Mouse (Mus musculus): ENCODE results near the gene Snx25. TPM values are rescaled to one million over a fixed set of nuclear protein-coding genes. Genes with fewer than 3 reads are reported as not detected.
A peak's percentile ranks its signal among the peaks of the same experiment; 100 is the strongest.

Snx25 gene
- polyA plus RNA-seq, 1 experiment from 2014 or later: 7.6 TPM

- no peaks in the 10 kb centered on the region for H3K36me3 ChIP-seq (ENCODE audit: control insufficient read depth, insufficient read depth, low read length)
- peak overlapping the region; percentile 93 for H3K4me2 ChIP-seq (ENCODE audit: low read depth, low read length)
- peak overlapping the region; percentile 88; the same call in 1 of the 2 replicates for H3K4me3 ChIP-seq (ENCODE audit: low read length)
- H3K27ac ChIP-seq (ENCODE audit: low read length): no peak overlapping the region
- no peak overlapping the region for H3K9ac ChIP-seq (ENCODE audit: low read depth, low read length)
- 0 out of 2 replicates have a peak, but pooled peaks cover 2% of the 10 kb centered on the region for H3K27me3 ChIP-seq (replicated peaks; ENCODE audit: control insufficient read depth, insufficient read depth, low read length)
- H3K9me3 ChIP-seq (ENCODE audit: control insufficient read depth, low read length): no peaks in the 10 kb centered on the region
- 25% methylated on average over 2 of the region's 2 CpGs for WGBS
- H3K4me1 ChIP-seq (ENCODE audit: control insufficient read depth, insufficient read depth, low read length): peaks cover 6% of the 10 kb centered on the region
- no peak for ATAC-seq
Observed at GRCm38 (mm10) chr8:46153042-46153441, 1.1 kb upstream of the Snx25 start.

GRCm38 (mm10) chr8:46151202-46152062 is 527 bp downstream of the Snx25 start, which contains the start of gene Cfap97:
Gene Cfap97, plus strand, starts transcription at chr8:46151771.
- Histone ChIP-seq H3K4me2 (ENCODE audit: low read depth, low read length) (peak within 1 kb of the TSS; percentile 93), H3K36me3 (ENCODE audit: control insufficient read depth, insufficient read depth, low read length) (no peaks in the 10 kb centered on the region), H3K9ac (ENCODE audit: low read depth, low read length) (peak within 1 kb of the TSS; percentile 86), H3K4me1 (ENCODE audit: control insufficient read depth, insufficient read depth, low read length) (peaks cover 6% of the 10 kb centered on the region), H3K27me3 (replicated peaks; ENCODE audit: control insufficient read depth, insufficient read depth, low read length) (0 out of 2 replicates have a peak, but pooled peaks cover 2% of the 10 kb centered on the region), H3K27ac (ENCODE audit: low read length) (peak within 1 kb of the TSS; percentile 61), H3K9me3 (ENCODE audit: control insufficient read depth, low read length) (no peaks in the 10 kb centered on the region), H3K4me3 (ENCODE audit: low read length) (peak within 1 kb of the TSS; percentile 88)
- WGBS: 1% methylated on average over 64 of the region's 75 CpGs
- ATAC-seq: peak; percentile 80

GRCm38 (mm10) chr8:46149782-46150181 is 2.2 kb downstream of the Snx25 start:
- no peak for ATAC-seq
- Histone ChIP-seq H3K4me3 (ENCODE audit: low read length) (no peak overlapping the region), H3K9me3 (ENCODE audit: control insufficient read depth, low read length) (no peaks in the 10 kb centered on the region)

GRCm38 (mm10) chr8:46149306-46149705 is 2.7 kb downstream of the Snx25 start:
- Histone ChIP-seq H3K4me3 (ENCODE audit: low read length) (no peak overlapping the region), H3K27ac (ENCODE audit: low read length) (no peak overlapping the region), H3K4me1 (ENCODE audit: control insufficient read depth, insufficient read depth, low read length) (peaks cover 10% of the 10 kb centered on the region), H3K4me2 (ENCODE audit: low read depth, low read length) (no peak overlapping the region), H3K9ac (ENCODE audit: low read depth, low read length) (no peak overlapping the region), H3K36me3 (ENCODE audit: control insufficient read depth, insufficient read depth, low read length) (no peaks in the 10 kb centered on the region), H3K27me3 (replicated peaks; ENCODE audit: control insufficient read depth, insufficient read depth, low read length) (0 out of 2 replicates have a peak, but pooled peaks cover 2% of the 10 kb centered on the region), H3K9me3 (ENCODE audit: control insufficient read depth, low read length) (no peaks in the 10 kb centered on the region)
- WGBS: 86% methylated on average over 6 of the region's 6 CpGs
- no peak for ATAC-seq

More at GRCm38 (mm10) chr8:46149782-46150181, 2.2 kb downstream of the Snx25 start:
- Histone ChIP-seq H3K4me1 (ENCODE audit: control insufficient read depth, insufficient read depth, low read length) (peaks cover 9% of the 10 kb centered on the region), H3K36me3 (ENCODE audit: control insufficient read depth, insufficient read depth, low read length) (no peaks in the 10 kb centered on the region), H3K4me2 (ENCODE audit: low read depth, low read length) (no peak overlapping the region), H3K9ac (ENCODE audit: low read depth, low read length) (no peak overlapping the region), H3K27ac (ENCODE audit: low read length) (no peak overlapping the region), H3K27me3 (replicated peaks; ENCODE audit: control insufficient read depth, insufficient read depth, low read length) (0 out of 2 replicates have a peak, but pooled peaks cover 2% of the 10 kb centered on the region)
- WGBS: 81% methylated on average over 9 of the region's 9 CpGs

- H3K9me3 ChIP-seq (ENCODE audit: control insufficient read depth, low read length): no peaks in the 10 kb centered on the region
- no peaks in the 10 kb centered on the region for H3K27me3 ChIP-seq (replicated peaks; ENCODE audit: control insufficient read depth, insufficient read depth, low read length)
- ATAC-seq: no peak
- H3K9ac ChIP-seq (ENCODE audit: low read depth, low read length): no peak overlapping the region
- 45% methylated on average over 3 of the region's 3 CpGs for WGBS
- no peaks in the 10 kb centered on the region for H3K36me3 ChIP-seq (ENCODE audit: control insufficient read depth, insufficient read depth, low read length)
- H3K4me3 ChIP-seq (ENCODE audit: low read length): no peak overlapping the region
- H3K4me1 ChIP-seq (ENCODE audit: control insufficient read depth, insufficient read depth, low read length): peaks cover 30% of the 10 kb centered on the region
- H3K27ac ChIP-seq (ENCODE audit: low read length): no peak overlapping the region
- H3K4me2 ChIP-seq (ENCODE audit: low read depth, low read length): no peak overlapping the region
Observed at GRCm38 (mm10) chr8:46146173-46146572, 5.8 kb downstream of the Snx25 start.

GRCm38 (mm10) chr8:46143924-46144323 is 8.0 kb downstream of the Snx25 start:
- Histone ChIP-seq H3K36me3 (ENCODE audit: control insufficient read depth, insufficient read depth, low read length) (no peaks in the 10 kb centered on the region), H3K9me3 (ENCODE audit: control insufficient read depth, low read length) (no peaks in the 10 kb centered on the region), H3K27ac (ENCODE audit: low read length) (no peak overlapping the region), H3K9ac (ENCODE audit: low read depth, low read length) (no peak overlapping the region), H3K4me1 (ENCODE audit: control insufficient read depth, insufficient read depth, low read length) (peaks cover 27% of the 10 kb centered on the region), H3K27me3 (replicated peaks; ENCODE audit: control insufficient read depth, insufficient read depth, low read length) (no peaks in the 10 kb centered on the region), H3K4me2 (ENCODE audit: low read depth, low read length) (no peak overlapping the region), H3K4me3 (ENCODE audit: low read length) (no peak overlapping the region)
- ATAC-seq: no peak
- 44% methylated on average over 1 of the region's 1 CpGs for WGBS

- peak; percentile 76 for ATAC-seq
- no peaks in the 10 kb centered on the region for H3K27me3 ChIP-seq (replicated peaks; ENCODE audit: control insufficient read depth, insufficient read depth, low read length)
- H3K9ac ChIP-seq (ENCODE audit: low read depth, low read length): no peak overlapping the region
- WGBS: 41% methylated on average over 5 of the region's 5 CpGs
- H3K9me3 ChIP-seq (ENCODE audit: control insufficient read depth, low read length): no peaks in the 10 kb centered on the region
- no peak overlapping the region for H3K4me3 ChIP-seq (ENCODE audit: low read length)
- H3K4me2 ChIP-seq (ENCODE audit: low read depth, low read length): no peak overlapping the region
- no peak overlapping the region for H3K27ac ChIP-seq (ENCODE audit: low read length)
- H3K4me1 ChIP-seq (ENCODE audit: control insufficient read depth, insufficient read depth, low read length): peaks cover 27% of the 10 kb centered on the region
- no peaks in the 10 kb centered on the region for H3K36me3 ChIP-seq (ENCODE audit: control insufficient read depth, insufficient read depth, low read length)
Observed at GRCm38 (mm10) chr8:46143470-46143869, 8.5 kb downstream of the Snx25 start.

- H3K36me3 ChIP-seq (ENCODE audit: control insufficient read depth, insufficient read depth, low read length): no peaks in the 10 kb centered on the region
- H3K9me3 ChIP-seq (ENCODE audit: control insufficient read depth, low read length): no peaks in the 10 kb centered on the region
- no peak for ATAC-seq
- 0 out of 2 replicates have a peak overlapping the region, but pooled peaks have one; percentile 24 for H3K9ac ChIP-seq (ENCODE audit: low read depth, low read length)
- no peaks in the 10 kb centered on the region for H3K27me3 ChIP-seq (replicated peaks; ENCODE audit: control insufficient read depth, insufficient read depth, low read length)
- H3K4me3 ChIP-seq (ENCODE audit: low read length): no peak overlapping the region
- WGBS: 94% methylated on average over 4 of the region's 4 CpGs
- H3K4me1 ChIP-seq (ENCODE audit: control insufficient read depth, insufficient read depth, low read length): peaks cover 27% of the 10 kb centered on the region
- H3K4me2 ChIP-seq (ENCODE audit: low read depth, low read length): no peak overlapping the region
- peak overlapping the region; percentile 61; the same call in 1 of the 2 replicates for H3K27ac ChIP-seq (ENCODE audit: low read length)
Observed at GRCm38 (mm10) chr8:46142498-46143081, 9.4 kb downstream of the Snx25 start.

- Histone ChIP-seq H3K4me3 (ENCODE audit: low read length) (0 out of 2 replicates have a peak overlapping the region, but pooled peaks have one; percentile 7), H3K4me1 (ENCODE audit: control insufficient read depth, insufficient read depth, low read length) (peaks cover 27% of the 10 kb centered on the region), H3K4me2 (ENCODE audit: low read depth, low read length) (peak overlapping the region; percentile 19; the same call in 1 of the 2 replicates), H3K36me3 (ENCODE audit: control insufficient read depth, insufficient read depth, low read length) (no peaks in the 10 kb centered on the region), H3K9me3 (ENCODE audit: control insufficient read depth, low read length) (no peaks in the 10 kb centered on the region), H3K9ac (ENCODE audit: low read depth, low read length) (peak overlapping the region; percentile 24; the same call in 1 of the 2 replicates), H3K27me3 (replicated peaks; ENCODE audit: control insufficient read depth, insufficient read depth, low read length) (no peaks in the 10 kb centered on the region), H3K27ac (ENCODE audit: low read length) (peak overlapping the region; percentile 61)
- WGBS: 79% methylated on average over 3 of the region's 3 CpGs
- peak; percentile 83 for ATAC-seq
Observed at GRCm38 (mm10) chr8:46141688-46142087, 10.3 kb downstream of the Snx25 start.

All from intestine, embryonic 16.5 days (tissue).